Mouse (Mus musculus) liver, embryonic 15.5 days (tissue): ENCODE data around the gene Ttc7. TPM values are rescaled to one million over a fixed set of nuclear protein-coding genes. Genes with fewer than 3 reads are reported as not detected.

Source experiments
- polyA plus RNA-seq: library from polyadenylated mRNA; unstranded; fragments of >200 nt; fragmentation: Nextera tagmentation; extraction: Ambion mirVana; gene quantifications from 2 replicates; pipeline ENCODE4 v1.2.1, GENCODE M21; 2015

Gene Ttc7
- polyA plus RNA-seq, 1 experiment from 2014 or later: 10.8 TPM

Other genes starting within 250 kb of the Ttc7 start
- 1.9 and 2.3 TPM in 2 replicates for gene Socs5, start 175.2 kb upstream of the Ttc7 start, polyA plus RNA-seq
- gene Mcfd2, start 17.0 kb upstream of the Ttc7 start, polyA plus RNA-seq: 74.1 and 87.6 TPM in 2 replicates
- not detected in 2 replicates for gene Stpg4, start 144.9 kb downstream of the Ttc7 start, polyA plus RNA-seq
- 306 and 329 TPM in 2 replicates for gene Calm2, start 164.0 kb downstream of the Ttc7 start, polyA plus RNA-seq